Comparison of ENCODE assay signal across 23 mouse cellular contexts in genomic region chr1:51551624-51552023, GRCm38 (mm10).
DNase-seq lines count a peak whose midpoint lies in the region; ATAC-seq and TF ChIP-seq lines count a peak whose summit lies in the region.
"Had no signal": no experiment of that assay in that cellular context is flagged by ENCODE, and none has a peak within 500 bp of the region (broad histone marks: within the 10 kb centered on the region; RNA-seq: fewer than 3 reads in every experiment).

No protein-coding gene starts in this region.

- no peak for TF ChIP-seq EP300 in stomach, postnatal 0 days (optimal IDR thresholded peaks at IDR 0.05)

- no peaks in the 10 kb centered on the region for H3K36me3 ChIP-seq in kidney, embryonic 16.5 days (ENCODE audit: insufficient read depth, low read length)
- H3K36me3 ChIP-seq in lung, embryonic 15.5 days = no peaks in the 10 kb centered on the region
- H3K36me3 ChIP-seq in stomach, embryonic 16.5 days (ENCODE audit: control insufficient read depth, insufficient read depth, low read length) = no peaks in the 10 kb centered on the region
- no peaks in the 10 kb centered on the region for H3K36me3 ChIP-seq in stomach, postnatal 0 days (ENCODE audit: control insufficient read depth, insufficient read depth, low read length)
- H3K36me3 ChIP-seq: embryonic facial prominence, embryonic 15.5 days; forebrain, embryonic 10.5 days; forebrain, embryonic 15.5 days; heart, embryonic 10.5 days; hindbrain, embryonic 12.5 days had no signal

- TF ChIP-seq CTCF in lung, adult 2 months (IDR thresholded peaks at IDR 0.05; ENCODE audit: insufficient read depth, low read length) = no peak
- TF ChIP-seq CTCF in stomach, postnatal 0 days (IDR thresholded peaks at IDR 0.05; ENCODE audit: low read depth) = no peak

- H3K4me3 ChIP-seq in kidney, embryonic 16.5 days (ENCODE audit: low read length) = no peak overlapping the region
- no peak overlapping the region for H3K4me3 ChIP-seq in lung, embryonic 15.5 days
- no peak overlapping the region for H3K4me3 ChIP-seq in lung, adult 2 months (replicated peaks; ENCODE audit: extremely low read depth, low read depth, low read length)
- H3K4me3 ChIP-seq in stomach, embryonic 16.5 days (replicated peaks; ENCODE audit: low read length) = no peak overlapping the region
- no peak overlapping the region for H3K4me3 ChIP-seq in stomach, postnatal 0 days (ENCODE audit: low read depth, low read length)
- H3K4me3 ChIP-seq: embryonic facial prominence, embryonic 15.5 days; erythroblast, embryonic 14.5 days; forebrain, embryonic 10.5 days; forebrain, embryonic 15.5 days; heart, embryonic 10.5 days; hindbrain, embryonic 12.5 days had no signal

- WGBS in kidney, embryonic 16.5 days = 45% methylated on average over 5 of the region's 5 CpGs
- 57% methylated on average over 5 of the region's 5 CpGs for WGBS in lung, embryonic 15.5 days
- 64% methylated on average over 5 of the region's 5 CpGs for WGBS in lung, adult 2 months
- 56% methylated on average over 5 of the region's 5 CpGs for WGBS in stomach, embryonic 16.5 days
- WGBS in stomach, postnatal 0 days = 58% methylated on average over 5 of the region's 5 CpGs

- no peaks in the 10 kb centered on the region for H3K27me3 ChIP-seq in kidney, embryonic 16.5 days (ENCODE audit: insufficient read depth, low read length)
- no peaks in the 10 kb centered on the region for H3K27me3 ChIP-seq in lung, embryonic 15.5 days
- no peaks in the 10 kb centered on the region for H3K27me3 ChIP-seq in stomach, embryonic 16.5 days (ENCODE audit: control insufficient read depth, insufficient read depth, low read length)
- no peaks in the 10 kb centered on the region for H3K27me3 ChIP-seq in stomach, postnatal 0 days (ENCODE audit: control insufficient read depth, insufficient read depth, low read length)
- H3K27me3 ChIP-seq: embryonic facial prominence, embryonic 15.5 days; forebrain, embryonic 15.5 days; hindbrain, embryonic 12.5 days had no signal

- TF ChIP-seq POLR2A in lung, adult 2 months (IDR thresholded peaks at IDR 0.05; ENCODE audit: borderline replicate concordance, extremely low read depth, low read depth, low read length) = no peak

- H3K4me2 ChIP-seq in kidney, embryonic 16.5 days (replicated peaks; ENCODE audit: low read depth, low read length) = no peak overlapping the region
- H3K4me2 ChIP-seq in lung, embryonic 15.5 days = no peak overlapping the region
- H3K4me2 ChIP-seq in stomach, embryonic 16.5 days (ENCODE audit: low read depth, low read length) = no peak overlapping the region
- no peak overlapping the region for H3K4me2 ChIP-seq in stomach, postnatal 0 days (replicated peaks; ENCODE audit: low read depth)
- H3K4me2 ChIP-seq: embryonic facial prominence, embryonic 15.5 days; forebrain, embryonic 15.5 days; hindbrain, embryonic 12.5 days had no signal

- ATAC-seq in kidney, embryonic 16.5 days (ENCODE audit: low FRiP score, low TSS enrichment) = 0 out of 2 replicates have a peak, but pooled peaks have one; percentile 39
- ATAC-seq in lung, embryonic 15.5 days (ENCODE audit: borderline replicate concordance, extremely low read depth, low FRiP score, low TSS enrichment) = 0 out of 2 replicates have a peak, but pooled peaks have one; percentile 35
- ATAC-seq in stomach, embryonic 16.5 days (ENCODE audit: insufficient read depth, low FRiP score) = 0 out of 2 replicates have a peak, but pooled peaks have one; percentile 13
- no peak for ATAC-seq in stomach, postnatal 0 days (ENCODE audit: low FRiP score, low TSS enrichment)
- ATAC-seq: forebrain, embryonic 15.5 days; hindbrain, embryonic 16.5 days had no signal

- H3K4me1 ChIP-seq in kidney, embryonic 16.5 days (ENCODE audit: insufficient read depth, low read length) = no peaks in the 10 kb centered on the region
- no peaks in the 10 kb centered on the region for H3K4me1 ChIP-seq in lung, embryonic 15.5 days
- no peaks in the 10 kb centered on the region for H3K4me1 ChIP-seq in lung, adult 2 months (ENCODE audit: control insufficient read depth, insufficient read depth, low read length)
- H3K4me1 ChIP-seq in stomach, embryonic 16.5 days (ENCODE audit: control insufficient read depth, insufficient read depth, low read length) = no peaks in the 10 kb centered on the region
- no peaks in the 10 kb centered on the region for H3K4me1 ChIP-seq in stomach, postnatal 0 days (replicated peaks; ENCODE audit: control insufficient read depth, insufficient read depth)
- H3K4me1 ChIP-seq: embryonic facial prominence, embryonic 15.5 days; forebrain, embryonic 15.5 days; heart, embryonic 10.5 days; hindbrain, embryonic 12.5 days had no signal

- no peaks in the 10 kb centered on the region for H3K9me3 ChIP-seq in kidney, embryonic 16.5 days (ENCODE audit: low read length)
- no peaks in the 10 kb centered on the region for H3K9me3 ChIP-seq in lung, embryonic 15.5 days
- no peaks in the 10 kb centered on the region for H3K9me3 ChIP-seq in stomach, embryonic 16.5 days (replicated peaks; ENCODE audit: control insufficient read depth, low read length)
- no peaks in the 10 kb centered on the region for H3K9me3 ChIP-seq in stomach, postnatal 0 days (ENCODE audit: control insufficient read depth, low read length)
- H3K9me3 ChIP-seq: embryonic facial prominence, embryonic 15.5 days; forebrain, embryonic 10.5 days; forebrain, embryonic 15.5 days; heart, embryonic 10.5 days; hindbrain, embryonic 12.5 days had no signal

- H3K27ac ChIP-seq in kidney, embryonic 16.5 days (ENCODE audit: low read length) = no peak overlapping the region
- no peak overlapping the region for H3K27ac ChIP-seq in lung, embryonic 15.5 days
- H3K27ac ChIP-seq in stomach, embryonic 16.5 days (ENCODE audit: low read length) = no peak overlapping the region
- no peak overlapping the region for H3K27ac ChIP-seq in stomach, postnatal 0 days (replicated peaks)
- H3K27ac ChIP-seq: embryonic facial prominence, embryonic 15.5 days; forebrain, embryonic 10.5 days; forebrain, embryonic 15.5 days; heart, embryonic 10.5 days; hindbrain, embryonic 12.5 days had no signal

- no peak overlapping the region for H3K9ac ChIP-seq in kidney, embryonic 16.5 days (replicated peaks; ENCODE audit: low read length)
- H3K9ac ChIP-seq in lung, embryonic 15.5 days = no peak overlapping the region
- no peak overlapping the region for H3K9ac ChIP-seq in stomach, embryonic 16.5 days (ENCODE audit: low read length)
- no peak overlapping the region for H3K9ac ChIP-seq in stomach, postnatal 0 days (ENCODE audit: low read length)
- H3K9ac ChIP-seq: embryonic facial prominence, embryonic 15.5 days; forebrain, embryonic 15.5 days; hindbrain, embryonic 12.5 days had no signal

- peak; percentile 36 for DNase-seq in embryo, embryonic 11 days
- no peak for DNase-seq in embryo, embryonic 10 days (ENCODE audit: low spot score)
- DNase-seq in kidney, postnatal 25 days = no peak
- no peak for DNase-seq in lung, adult 2 months
- no peak for DNase-seq in stomach, postnatal 0 days (ENCODE audit: low spot score)
- DNase-seq: adrenal gland, postnatal 14 days; cerebellum, adult 18-20 months; cerebellum, adult 9-11 months; cerebellum, postnatal 36 days; gastrocnemius, postnatal 10 days; heart, adult 18-20 months; heart, postnatal 10 days; heart, postnatal 4 days had no signal
